Mouse (Mus musculus): ENCODE data around the gene Slc2a2. TPM values are rescaled to one million over a fixed set of nuclear protein-coding genes. Genes with fewer than 3 reads are reported as not detected.
A peak's percentile ranks its signal among the peaks of the same experiment; 100 is the strongest.

The Slc2a2 gene
- total RNA-seq (2014; rRNA removed), result 0.08 TPM in 1 of 2 replicates, not detected in the other
- polyA plus RNA-seq (2015; fragmentation: Nextera tagmentation; extraction: Ambion mirVana), result not detected in 2 replicates

DNA sequence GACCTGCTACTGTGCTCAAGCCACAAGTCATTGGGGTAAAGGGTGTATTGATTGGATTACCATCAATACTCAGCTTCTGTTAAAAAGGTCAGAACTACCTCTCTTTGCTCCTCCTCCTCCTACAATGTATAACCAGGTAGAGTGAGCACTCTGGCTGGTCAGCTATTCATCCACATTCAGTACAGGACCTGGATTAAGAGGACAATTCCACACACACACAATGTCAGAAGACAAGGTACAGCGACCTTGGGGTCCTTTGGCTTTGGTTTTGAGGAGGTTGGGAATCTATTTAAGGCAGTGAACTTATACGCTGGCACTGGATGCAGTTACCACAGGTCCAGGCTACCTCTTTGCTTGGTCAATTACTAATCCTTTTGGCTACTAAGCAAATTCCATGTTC, at the start of gene Slc2a2:
Slc2a2 (plus strand) TSS at position 107 of the 400 bp plus-strand sequence.
- H3K36me3 ChIP-seq (ENCODE audit: insufficient read depth), result no peaks in the 10 kb centered on the region
- no peak within 1 kb of the TSS for H3K9ac ChIP-seq
- no peaks in the 10 kb centered on the region for H3K4me1 ChIP-seq (ENCODE audit: insufficient read depth)
- no peak for DNase-seq
- H3K27me3 ChIP-seq (ENCODE audit: insufficient read depth, low read length), result no peaks in the 10 kb centered on the region
- H3K9me3 ChIP-seq (ENCODE audit: low read length), result no peaks in the 10 kb centered on the region
- TF ChIP-seq CTCF (IDR thresholded peaks at IDR 0.05; ENCODE audit: low read depth), result no peak
- no peak for ATAC-seq
- no peak within 1 kb of the TSS for H3K27ac ChIP-seq (ENCODE audit: low read depth, low read length)
- no peak within 1 kb of the TSS for H3K4me2 ChIP-seq (ENCODE audit: low read depth)
- 80% methylated on average over 2 of the region's 2 CpGs for WGBS
- no peak within 1 kb of the TSS for H3K4me3 ChIP-seq (ENCODE audit: low read depth, low read length)

DNA sequence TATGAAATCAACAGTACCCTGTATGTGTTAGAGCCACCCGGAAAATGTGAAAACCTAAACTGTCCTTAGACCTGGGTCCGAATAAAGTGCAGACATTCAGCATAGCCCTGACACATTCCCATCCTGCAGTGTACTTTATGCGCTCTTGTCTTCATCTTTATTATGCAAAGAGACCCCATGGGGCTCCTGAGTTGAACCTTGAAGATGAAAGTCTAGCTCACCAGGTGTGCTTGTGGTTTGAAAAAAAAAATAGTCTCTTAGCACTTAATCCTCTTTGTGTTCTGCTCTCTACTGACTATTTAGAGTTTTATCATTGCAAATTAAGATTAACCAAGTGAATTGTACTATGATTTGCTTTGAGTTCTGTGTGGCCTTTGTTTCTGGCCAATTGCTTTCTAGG, 45.1 kb upstream of the Slc2a2 start:
- Histone ChIP-seq H3K9me3 (ENCODE audit: low read length) (no peaks in the 10 kb centered on the region), H3K27me3 (ENCODE audit: insufficient read depth, low read length) (no peaks in the 10 kb centered on the region), H3K4me3 (ENCODE audit: low read depth, low read length) (no peak overlapping the region), H3K4me2 (ENCODE audit: low read depth) (no peak overlapping the region), H3K27ac (ENCODE audit: low read depth, low read length) (no peak overlapping the region), H3K9ac (no peak overlapping the region), H3K36me3 (ENCODE audit: insufficient read depth) (peaks cover 65% of the 10 kb centered on the region), H3K4me1 (ENCODE audit: insufficient read depth) (no peaks in the 10 kb centered on the region)
- no peak for DNase-seq
- WGBS, result 52% methylated on average over 3 of the region's 3 CpGs
- no peak for TF ChIP-seq CTCF (IDR thresholded peaks at IDR 0.05; ENCODE audit: low read depth)
- ATAC-seq, result no peak

DNA sequence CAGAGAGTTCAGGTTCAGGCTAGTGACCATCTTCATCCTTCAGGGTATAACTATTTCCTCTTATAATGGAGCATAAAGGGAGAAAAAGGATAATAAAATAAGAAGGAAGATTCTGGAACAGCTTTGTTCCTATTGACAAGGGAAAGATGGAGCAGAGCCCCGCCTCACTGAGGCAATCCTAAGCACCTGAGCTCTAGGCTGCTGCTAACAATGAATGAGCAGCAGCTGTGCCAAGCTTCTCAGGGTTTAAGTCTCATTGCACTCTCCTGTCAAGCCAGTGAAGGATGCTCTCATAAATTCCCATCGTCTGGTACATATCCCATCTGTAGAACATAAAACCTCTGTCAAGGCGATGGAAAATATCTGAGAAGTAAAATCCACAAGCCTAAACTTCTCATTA, 44.7 kb upstream of the Slc2a2 start:
- 77% methylated on average over 3 of the region's 3 CpGs for WGBS
- no peak overlapping the region for H3K9ac ChIP-seq
- no peak overlapping the region for H3K4me2 ChIP-seq (ENCODE audit: low read depth)
- H3K4me1 ChIP-seq (ENCODE audit: insufficient read depth), result no peaks in the 10 kb centered on the region
- no peak for TF ChIP-seq CTCF (IDR thresholded peaks at IDR 0.05; ENCODE audit: low read depth)
- H3K27ac ChIP-seq (ENCODE audit: low read depth, low read length), result no peak overlapping the region
- DNase-seq (no peak), ATAC-seq (no peak)
- no peak overlapping the region for H3K4me3 ChIP-seq (ENCODE audit: low read depth, low read length)
- H3K9me3 ChIP-seq (ENCODE audit: low read length), result no peaks in the 10 kb centered on the region
- H3K27me3 ChIP-seq (ENCODE audit: insufficient read depth, low read length), result no peaks in the 10 kb centered on the region
- peaks cover 66% of the 10 kb centered on the region for H3K36me3 ChIP-seq (ENCODE audit: insufficient read depth)

DNA sequence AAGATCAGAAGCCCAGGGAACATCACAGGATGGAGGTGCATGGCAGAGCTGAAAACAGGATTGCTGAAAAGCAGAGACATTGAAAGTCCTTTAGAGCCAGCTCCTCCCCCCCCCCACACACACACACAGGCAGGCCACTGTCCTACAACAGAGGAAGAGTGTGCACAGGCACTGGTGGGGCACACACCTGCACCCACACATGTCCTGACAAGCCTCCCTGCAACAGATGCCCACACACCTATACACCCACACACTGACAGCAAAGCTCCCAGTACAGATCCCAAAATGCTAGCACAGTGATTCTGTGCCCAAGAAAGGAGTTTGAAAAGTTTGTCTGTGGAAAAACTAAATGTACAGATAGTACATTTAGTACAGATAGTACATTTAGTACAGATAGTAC, 43.0 kb upstream of the Slc2a2 start:
- Histone ChIP-seq H3K27ac (ENCODE audit: low read depth, low read length) (no peak overlapping the region), H3K27me3 (ENCODE audit: insufficient read depth, low read length) (no peaks in the 10 kb centered on the region), H3K4me2 (ENCODE audit: low read depth) (no peak overlapping the region), H3K9me3 (ENCODE audit: low read length) (no peaks in the 10 kb centered on the region), H3K4me3 (ENCODE audit: low read depth, low read length) (no peak overlapping the region), H3K9ac (no peak overlapping the region), H3K36me3 (ENCODE audit: insufficient read depth) (peaks cover 54% of the 10 kb centered on the region), H3K4me1 (ENCODE audit: insufficient read depth) (no peaks in the 10 kb centered on the region)
- DNase-seq, result no peak
- TF ChIP-seq CTCF (IDR thresholded peaks at IDR 0.05; ENCODE audit: low read depth), result no peak
- no peak for ATAC-seq

DNA sequence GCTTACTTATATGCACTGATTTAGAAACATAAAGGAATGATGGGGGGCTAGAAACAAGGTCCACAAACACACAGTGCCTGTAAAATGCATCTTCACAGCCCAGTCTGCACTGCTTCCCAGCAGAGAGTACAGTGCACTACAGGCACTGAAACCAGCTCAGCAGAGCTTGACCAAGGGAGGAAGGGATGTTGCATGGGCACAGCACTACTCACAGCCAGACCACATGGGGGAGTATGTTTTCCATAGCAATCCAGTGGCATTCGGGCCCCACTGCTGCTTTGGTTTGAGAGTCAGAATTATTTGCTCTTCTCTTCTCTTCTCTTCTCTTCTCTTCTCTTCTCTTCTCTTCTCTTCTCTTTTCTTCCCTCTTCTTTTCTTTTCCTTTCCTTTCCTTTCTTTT, 39.4 kb upstream of the Slc2a2 start:
- no peaks in the 10 kb centered on the region for H3K9me3 ChIP-seq (ENCODE audit: low read length)
- no peak overlapping the region for H3K27ac ChIP-seq (ENCODE audit: low read depth, low read length)
- H3K4me3 ChIP-seq (ENCODE audit: low read depth, low read length), result no peak overlapping the region
- H3K4me1 ChIP-seq (ENCODE audit: insufficient read depth), result no peaks in the 10 kb centered on the region
- peaks cover 47% of the 10 kb centered on the region for H3K36me3 ChIP-seq (ENCODE audit: insufficient read depth)
- ATAC-seq, result no peak
- 50% methylated on average over 1 of the region's 1 CpGs for WGBS
- no peak overlapping the region for H3K4me2 ChIP-seq (ENCODE audit: low read depth)
- no peak for DNase-seq
- H3K27me3 ChIP-seq (ENCODE audit: insufficient read depth, low read length), result no peaks in the 10 kb centered on the region
- H3K9ac ChIP-seq, result no peak overlapping the region
- TF ChIP-seq CTCF (IDR thresholded peaks at IDR 0.05; ENCODE audit: low read depth), result peak; percentile 32

DNA sequence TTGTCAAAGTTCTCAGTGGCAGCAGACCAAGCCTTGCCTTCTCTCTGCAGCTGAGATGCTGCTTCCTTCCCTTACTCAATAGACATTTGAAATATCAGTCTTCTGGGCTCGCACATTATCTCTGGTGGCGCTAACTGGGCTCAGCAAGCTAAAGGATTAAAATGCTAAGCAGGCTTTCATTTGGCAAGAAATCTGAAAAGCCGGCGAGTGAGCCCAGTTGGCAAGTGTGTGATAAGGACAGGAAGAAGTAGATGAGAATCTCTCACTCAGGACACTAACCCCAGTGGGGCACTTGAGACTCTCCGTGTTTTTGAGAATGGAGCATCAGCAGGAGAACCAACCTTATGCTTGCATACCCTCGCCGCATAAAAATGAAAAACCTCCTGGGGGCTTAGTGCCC, 16.9 kb upstream of the Slc2a2 start:
- no peaks in the 10 kb centered on the region for H3K27me3 ChIP-seq (ENCODE audit: insufficient read depth, low read length)
- no peak overlapping the region for H3K4me3 ChIP-seq (ENCODE audit: low read depth, low read length)
- WGBS, result 38% methylated on average over 7 of the region's 7 CpGs
- no peak overlapping the region for H3K4me2 ChIP-seq (ENCODE audit: low read depth)
- no peak overlapping the region for H3K9ac ChIP-seq
- H3K36me3 ChIP-seq (ENCODE audit: insufficient read depth), result no peaks in the 10 kb centered on the region
- DNase-seq (no peak), ATAC-seq (peak; percentile 32; the same call in 1 of the 2 replicates)
- no peak for TF ChIP-seq CTCF (IDR thresholded peaks at IDR 0.05; ENCODE audit: low read depth)
- no peaks in the 10 kb centered on the region for H3K4me1 ChIP-seq (ENCODE audit: insufficient read depth)
- H3K9me3 ChIP-seq (ENCODE audit: low read length), result no peaks in the 10 kb centered on the region
- H3K27ac ChIP-seq (ENCODE audit: low read depth, low read length), result no peak overlapping the region

DNA sequence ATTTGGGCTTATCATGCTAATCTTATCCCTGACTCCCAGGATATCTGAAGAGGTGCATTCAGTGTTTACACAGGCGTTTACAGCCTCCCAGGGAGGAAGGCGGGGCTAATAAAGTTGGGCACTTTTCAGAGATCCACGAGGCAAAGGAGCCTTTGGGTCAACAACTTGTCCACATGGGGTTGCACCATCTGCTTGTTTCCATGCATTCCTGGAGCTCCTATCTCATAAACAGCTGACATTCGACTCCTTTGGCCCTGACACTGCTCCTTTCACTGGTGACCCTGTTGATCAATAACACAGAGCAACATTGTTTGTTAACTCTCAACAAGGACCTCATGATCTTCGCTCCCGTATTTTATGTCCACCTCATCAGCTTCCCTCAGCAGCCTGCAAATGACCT, 15.8 kb upstream of the Slc2a2 start:
- H3K4me3 ChIP-seq (ENCODE audit: low read depth, low read length), result no peak overlapping the region
- TF ChIP-seq CTCF (IDR thresholded peaks at IDR 0.05; ENCODE audit: low read depth), result no peak
- no peak overlapping the region for H3K9ac ChIP-seq
- H3K4me1 ChIP-seq (ENCODE audit: insufficient read depth), result no peaks in the 10 kb centered on the region
- no peak for ATAC-seq
- no peaks in the 10 kb centered on the region for H3K9me3 ChIP-seq (ENCODE audit: low read length)
- H3K27ac ChIP-seq (ENCODE audit: low read depth, low read length), result no peak overlapping the region
- no peak overlapping the region for H3K4me2 ChIP-seq (ENCODE audit: low read depth)
- H3K27me3 ChIP-seq (ENCODE audit: insufficient read depth, low read length), result no peaks in the 10 kb centered on the region
- DNase-seq, result no peak
- H3K36me3 ChIP-seq (ENCODE audit: insufficient read depth), result no peaks in the 10 kb centered on the region
- 64% methylated on average over 6 of the region's 6 CpGs for WGBS

DNA sequence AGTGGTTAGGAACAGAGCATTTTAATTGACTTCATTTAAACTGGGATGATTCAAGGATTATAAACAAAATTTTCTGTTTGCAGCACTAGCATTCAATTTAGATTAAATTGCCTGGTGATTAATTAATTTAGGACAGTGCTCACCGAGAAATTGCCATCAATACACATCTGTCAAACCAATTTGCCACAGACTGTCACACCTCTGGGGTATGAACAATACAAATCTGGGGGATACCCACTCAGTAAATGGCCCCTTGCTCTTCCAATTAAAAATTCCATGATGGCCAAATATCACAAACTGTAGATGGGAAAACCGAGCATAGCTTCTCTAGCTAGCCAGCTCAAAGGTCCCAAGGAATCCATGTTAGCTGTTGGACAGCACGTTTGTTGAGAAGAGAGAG, 15.3 kb upstream of the Slc2a2 start:
- WGBS, result 82% methylated on average over 3 of the region's 3 CpGs
- no peaks in the 10 kb centered on the region for H3K27me3 ChIP-seq (ENCODE audit: insufficient read depth, low read length)
- TF ChIP-seq CTCF (IDR thresholded peaks at IDR 0.05; ENCODE audit: low read depth), result no peak
- H3K27ac ChIP-seq (ENCODE audit: low read depth, low read length), result no peak overlapping the region
- H3K9me3 ChIP-seq (ENCODE audit: low read length), result no peaks in the 10 kb centered on the region
- no peak overlapping the region for H3K9ac ChIP-seq
- H3K36me3 ChIP-seq (ENCODE audit: insufficient read depth), result no peaks in the 10 kb centered on the region
- H3K4me2 ChIP-seq (ENCODE audit: low read depth), result no peak overlapping the region
- ATAC-seq (no peak), DNase-seq (no peak)
- H3K4me3 ChIP-seq (ENCODE audit: low read depth, low read length), result no peak overlapping the region
- no peaks in the 10 kb centered on the region for H3K4me1 ChIP-seq (ENCODE audit: insufficient read depth)

All from forebrain, postnatal 0 days (tissue).